Mouse (Mus musculus): ENCODE data around the gene Cmtm4. TPM values are rescaled to one million over a fixed set of nuclear protein-coding genes. Genes with fewer than 3 reads are reported as not detected.

Cmtm4 gene
- polyA plus RNA-seq, 1 experiment from 2014 or later: 2.4 TPM

DNA sequence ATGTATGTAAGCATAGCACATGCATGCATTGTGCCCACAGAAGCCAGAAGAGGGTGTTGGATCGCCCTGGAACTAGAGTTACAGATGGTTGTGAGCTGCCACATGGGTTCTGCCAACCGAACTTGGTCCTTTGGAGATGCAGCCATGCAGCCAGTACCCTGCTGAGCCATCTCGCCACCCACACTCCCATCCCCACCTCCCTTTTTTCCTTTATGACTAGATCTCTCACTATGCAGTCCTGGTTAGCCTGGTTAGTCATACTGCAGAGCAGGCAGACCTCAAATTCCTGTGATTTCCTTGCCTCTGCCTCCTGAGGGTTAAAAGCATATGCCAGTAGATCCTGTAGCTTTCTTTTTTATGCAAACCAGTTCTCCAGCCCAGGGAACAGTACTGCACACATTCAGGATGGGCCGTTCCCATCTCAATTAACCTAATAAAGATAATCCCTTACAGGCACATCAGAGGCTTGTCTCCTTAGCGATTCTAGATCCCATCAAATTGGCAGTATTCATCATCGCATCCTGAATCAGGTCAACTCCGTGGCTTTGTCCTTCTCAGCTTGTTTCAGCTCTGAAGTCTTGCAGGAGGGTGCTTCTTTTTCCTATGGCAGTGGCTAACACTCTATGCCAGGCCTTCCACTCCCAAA is 15.1 kb upstream of the Cmtm4 start:
- Histone ChIP-seq H3K4me1 (ENCODE audit: control insufficient read depth in 2 of 2, insufficient read depth in 2 of 2, low read length in 2 of 2) (peaks cover 14 to 28% of the 10 kb centered on the region in 2 experiments), H3K36me3 (ENCODE audit: control insufficient read depth, insufficient read depth, low read length) (peaks cover 9% of the 10 kb centered on the region), H3K4me2 (ENCODE audit: low read length) (no peak overlapping the region), H3K27me3 (ENCODE audit: control insufficient read depth, insufficient read depth, low read length) (no peaks in the 10 kb centered on the region), H3K9me3 (ENCODE audit: control insufficient read depth, low read length) (no peaks in the 10 kb centered on the region), H3K4me3 (ENCODE audit: control insufficient read depth in 1 of 2, insufficient read depth in 1 of 2, low read depth in 1 of 2, low read length in 2 of 2) (no peak overlapping the region), H3K9ac (ENCODE audit: low read length) (no peak overlapping the region), H3K27ac (replicated peaks in 1 of 2; ENCODE audit: control insufficient read depth in 1 of 2, insufficient read depth in 1 of 2, low read depth in 2 of 2, low read length in 2 of 2) (no peak overlapping the region)
- ATAC-seq (ENCODE audit: insufficient number of reproducible peaks, insufficient read depth, low FRiP score, low read depth): no peak
- WGBS: 71% methylated on average over 7 of the region's 7 CpGs

DNA sequence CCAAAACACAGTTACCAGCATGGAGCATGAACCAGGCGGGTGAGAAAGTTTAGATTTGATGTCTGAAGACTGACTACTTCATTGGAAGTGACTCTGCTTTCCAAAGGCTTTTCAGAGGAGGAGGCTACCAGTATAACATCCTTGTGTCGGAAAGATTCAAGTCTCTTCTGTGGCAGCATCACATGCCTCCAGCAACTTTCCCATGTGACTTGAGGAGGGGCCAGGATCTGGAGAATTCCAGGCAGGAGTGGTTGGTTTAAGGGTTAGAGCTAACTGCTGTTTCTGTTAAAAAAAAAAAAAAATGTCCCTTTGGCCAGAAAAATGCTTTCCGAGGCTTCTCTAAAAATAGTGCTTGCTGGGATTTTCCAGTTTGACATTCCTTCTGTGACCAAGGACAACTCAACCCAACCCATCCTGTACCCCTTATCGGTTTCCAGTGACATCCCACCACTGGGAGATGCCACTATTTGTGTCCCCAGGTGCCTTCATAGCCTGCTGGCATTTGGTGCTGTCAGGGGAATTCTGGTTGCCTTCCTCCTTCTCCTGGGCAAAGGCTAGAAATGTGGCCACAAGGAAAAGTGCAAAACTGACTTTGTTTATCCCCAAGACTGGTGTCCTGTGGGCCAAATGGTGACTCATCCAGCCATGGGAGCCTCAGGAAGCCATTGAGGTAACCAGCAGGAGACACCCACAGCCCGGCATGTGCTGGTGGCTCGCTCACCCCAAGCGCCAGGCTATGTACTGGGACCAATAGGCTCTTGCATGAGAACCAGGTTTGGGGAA is 12.9 kb upstream of the Cmtm4 start:
- no peaks in the 10 kb centered on the region for H3K27me3 ChIP-seq (ENCODE audit: control insufficient read depth, insufficient read depth, low read length)
- no peaks in the 10 kb centered on the region for H3K9me3 ChIP-seq (ENCODE audit: control insufficient read depth, low read length)
- no peaks in the 10 kb centered on the region for H3K36me3 ChIP-seq (ENCODE audit: control insufficient read depth, insufficient read depth, low read length)
- no peak overlapping the region for H3K4me3 ChIP-seq (ENCODE audit: control insufficient read depth in 1 of 2, insufficient read depth in 1 of 2, low read depth in 1 of 2, low read length in 2 of 2)
- no peak overlapping the region for H3K27ac ChIP-seq (replicated peaks in 1 of 2; ENCODE audit: control insufficient read depth in 1 of 2, insufficient read depth in 1 of 2, low read depth in 2 of 2, low read length in 2 of 2)
- peaks cover 18 to 32% of the 10 kb centered on the region in 2 experiments for H3K4me1 ChIP-seq (ENCODE audit: control insufficient read depth in 2 of 2, insufficient read depth in 2 of 2, low read length in 2 of 2)
- no peak overlapping the region for H3K9ac ChIP-seq (ENCODE audit: low read length)
- ATAC-seq (ENCODE audit: insufficient number of reproducible peaks, insufficient read depth, low FRiP score, low read depth): no peak
- WGBS: 78% methylated on average over 7 of the region's 7 CpGs
- no peak overlapping the region for H3K4me2 ChIP-seq (ENCODE audit: low read length)

DNA sequence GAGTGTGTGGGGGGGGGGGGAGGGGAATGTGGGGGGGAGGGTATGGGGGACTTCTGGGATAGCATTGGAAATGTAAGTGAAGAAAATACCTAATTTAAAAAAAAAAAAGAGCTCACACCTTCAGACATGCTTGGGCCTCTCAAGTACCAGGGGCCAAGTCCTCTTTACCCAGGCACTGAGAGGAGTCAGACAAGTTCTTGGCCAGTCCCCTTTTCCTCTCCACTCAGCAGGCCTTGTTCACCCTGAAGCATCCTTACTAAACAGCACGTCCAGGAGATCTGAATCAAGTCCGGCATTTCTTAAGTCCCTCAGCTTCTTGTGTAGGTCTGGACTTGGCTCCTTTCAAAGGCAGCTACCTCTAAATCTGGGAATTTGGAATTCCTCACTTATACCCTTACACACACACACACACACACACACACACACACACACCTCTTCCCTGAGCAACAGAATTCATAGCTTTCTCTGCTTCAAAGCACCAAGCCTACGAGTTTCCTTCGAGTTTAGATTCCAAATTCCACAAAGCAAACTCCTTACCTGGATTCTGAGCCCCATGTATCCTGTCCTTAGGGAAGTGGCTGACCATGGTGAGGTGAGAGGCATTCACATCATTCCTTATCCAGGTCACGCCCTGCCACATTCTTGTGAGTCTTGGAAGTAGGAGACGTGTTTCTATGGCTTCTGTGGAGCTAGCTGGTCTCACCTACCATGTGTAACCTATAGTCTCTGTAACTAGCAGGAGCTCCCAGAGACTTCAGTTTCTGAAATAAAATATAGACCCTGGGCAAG is 10.9 kb upstream of the Cmtm4 start:
- no peak overlapping the region for H3K9ac ChIP-seq (ENCODE audit: low read length)
- H3K4me3 ChIP-seq (ENCODE audit: control insufficient read depth in 1 of 2, insufficient read depth in 1 of 2, low read depth in 1 of 2, low read length in 2 of 2): no peak overlapping the region
- no peaks in the 10 kb centered on the region for H3K27me3 ChIP-seq (ENCODE audit: control insufficient read depth, insufficient read depth, low read length)
- peaks cover 10 to 13% of the 10 kb centered on the region in 2 experiments for H3K4me1 ChIP-seq (ENCODE audit: control insufficient read depth in 2 of 2, insufficient read depth in 2 of 2, low read length in 2 of 2)
- no peak overlapping the region for H3K27ac ChIP-seq (replicated peaks in 1 of 2; ENCODE audit: control insufficient read depth in 1 of 2, insufficient read depth in 1 of 2, low read depth in 2 of 2, low read length in 2 of 2)
- no peaks in the 10 kb centered on the region for H3K9me3 ChIP-seq (ENCODE audit: control insufficient read depth, low read length)
- no peak overlapping the region for H3K4me2 ChIP-seq (ENCODE audit: low read length)
- no peak for ATAC-seq (ENCODE audit: insufficient number of reproducible peaks, insufficient read depth, low FRiP score, low read depth)
- 81% methylated on average over 6 of the region's 6 CpGs for WGBS
- H3K36me3 ChIP-seq (ENCODE audit: control insufficient read depth, insufficient read depth, low read length): no peaks in the 10 kb centered on the region

DNA sequence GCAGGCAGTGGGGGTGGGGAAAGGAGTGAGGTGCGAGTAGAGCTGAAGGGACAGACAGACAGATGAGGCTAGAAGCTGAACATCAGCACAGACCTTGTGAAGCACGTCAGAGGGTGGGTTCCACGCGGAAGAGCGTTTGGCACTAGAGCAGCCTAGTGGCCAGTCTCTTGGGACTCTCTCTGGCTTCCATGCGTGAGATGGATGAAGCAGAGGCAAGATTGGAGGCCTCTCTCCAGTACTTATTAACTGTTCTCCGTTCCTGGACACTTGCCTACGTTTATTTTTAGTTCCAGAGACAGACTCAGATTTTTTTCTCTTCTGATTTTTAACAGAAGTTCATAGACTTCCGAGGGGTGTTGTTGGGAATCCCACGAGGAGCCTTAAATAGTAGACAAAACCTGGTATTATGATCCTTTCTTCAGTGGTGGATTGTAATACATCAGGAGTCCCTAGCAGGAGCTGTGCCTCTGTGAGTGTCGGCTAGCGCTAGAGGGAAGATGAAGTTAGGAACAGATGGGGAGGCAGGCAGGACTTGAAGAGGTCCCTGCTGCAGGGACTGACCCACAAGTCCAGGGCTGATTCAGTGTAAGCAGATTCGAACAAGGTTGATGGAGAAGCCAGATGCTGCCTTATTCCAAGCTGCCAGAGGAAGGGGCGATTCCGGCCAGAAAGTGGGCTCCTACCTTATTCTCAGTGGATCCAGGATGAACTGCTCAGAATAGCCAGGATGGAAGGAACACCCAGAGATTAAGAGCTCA is 10.0 kb upstream of the Cmtm4 start:
- Histone ChIP-seq H3K9ac (ENCODE audit: low read length) (peak overlapping the region; percentile 16; the same call in 1 of the 2 replicates), H3K4me2 (ENCODE audit: low read length) (peak overlapping the region; percentile 21; the same call in 1 of the 2 replicates), H3K27ac (replicated peaks in 1 of 2; ENCODE audit: control insufficient read depth in 1 of 2, insufficient read depth in 1 of 2, low read depth in 2 of 2, low read length in 2 of 2) (peak overlapping the region; percentile 44 to 50; a peak in 3 of 4 replicates), H3K36me3 (ENCODE audit: control insufficient read depth, insufficient read depth, low read length) (no peaks in the 10 kb centered on the region), H3K4me1 (ENCODE audit: control insufficient read depth in 2 of 2, insufficient read depth in 2 of 2, low read length in 2 of 2) (peaks cover 12 to 15% of the 10 kb centered on the region in 2 experiments), H3K9me3 (ENCODE audit: control insufficient read depth, low read length) (no peaks in the 10 kb centered on the region), H3K4me3 (ENCODE audit: control insufficient read depth in 1 of 2, insufficient read depth in 1 of 2, low read depth in 1 of 2, low read length in 2 of 2) (no peak overlapping the region), H3K27me3 (ENCODE audit: control insufficient read depth, insufficient read depth, low read length) (no peaks in the 10 kb centered on the region)
- ATAC-seq (ENCODE audit: insufficient number of reproducible peaks, insufficient read depth, low FRiP score, low read depth): no peak
- 36% methylated on average over 15 of the region's 15 CpGs for WGBS

DNA sequence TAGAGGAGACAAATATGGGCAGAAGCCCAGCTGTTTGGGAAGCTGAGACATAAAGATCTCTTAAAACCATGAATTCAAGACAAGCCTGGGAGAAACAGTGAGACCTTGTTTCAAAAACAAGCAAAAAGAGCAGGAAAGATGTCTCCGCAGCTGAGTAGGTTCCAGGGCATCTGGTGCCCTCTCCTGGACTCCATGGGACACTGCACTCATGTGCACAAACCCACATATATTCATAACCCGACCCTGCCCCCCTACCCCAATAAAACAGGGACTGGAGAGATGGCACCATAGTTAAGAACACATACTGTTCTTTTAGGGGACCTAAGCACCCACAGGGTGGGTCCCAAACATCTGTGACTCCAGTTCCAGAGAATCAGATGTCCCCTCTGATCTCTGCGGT is 8.0 kb upstream of the Cmtm4 start:
- 73% methylated on average over 3 of the region's 3 CpGs for WGBS
- H3K9me3 ChIP-seq (ENCODE audit: control insufficient read depth, low read length): no peaks in the 10 kb centered on the region
- no peak overlapping the region for H3K4me2 ChIP-seq (ENCODE audit: low read length)
- no peak overlapping the region for H3K9ac ChIP-seq (ENCODE audit: low read length)
- H3K4me3 ChIP-seq (ENCODE audit: control insufficient read depth in 1 of 2, insufficient read depth in 1 of 2, low read depth in 1 of 2, low read length in 2 of 2): no peak overlapping the region
- no peaks in the 10 kb centered on the region for H3K36me3 ChIP-seq (ENCODE audit: control insufficient read depth, insufficient read depth, low read length)
- H3K27ac ChIP-seq (replicated peaks in 1 of 2; ENCODE audit: control insufficient read depth in 1 of 2, insufficient read depth in 1 of 2, low read depth in 2 of 2, low read length in 2 of 2): no peak overlapping the region
- peaks cover 12 to 17% of the 10 kb centered on the region in 2 experiments for H3K4me1 ChIP-seq (ENCODE audit: control insufficient read depth in 2 of 2, insufficient read depth in 2 of 2, low read length in 2 of 2)
- ATAC-seq (ENCODE audit: insufficient number of reproducible peaks, insufficient read depth, low FRiP score, low read depth): no peak
- no peaks in the 10 kb centered on the region for H3K27me3 ChIP-seq (ENCODE audit: control insufficient read depth, insufficient read depth, low read length)

GRCm38 (mm10) chr8:104394801-104395702 is 555 bp downstream of the Cmtm4 start:
- peak overlapping the region; percentile 13 to 80; a peak in 3 of 4 replicates for H3K27ac ChIP-seq (replicated peaks in 1 of 2; ENCODE audit: control insufficient read depth in 1 of 2, insufficient read depth in 1 of 2, low read depth in 2 of 2, low read length in 2 of 2)
- WGBS: under 1% methylated on average over 67 of the region's 82 CpGs
- no peaks in the 10 kb centered on the region for H3K36me3 ChIP-seq (ENCODE audit: control insufficient read depth, insufficient read depth, low read length)
- peak overlapping the region; percentile 96 for H3K9ac ChIP-seq (ENCODE audit: low read length)
- peak overlapping the region; percentile 70 to 86 for H3K4me3 ChIP-seq (ENCODE audit: control insufficient read depth in 1 of 2, insufficient read depth in 1 of 2, low read depth in 1 of 2, low read length in 2 of 2)
- peaks cover 7 to 17% of the 10 kb centered on the region in 2 experiments for H3K4me1 ChIP-seq (ENCODE audit: control insufficient read depth in 2 of 2, insufficient read depth in 2 of 2, low read length in 2 of 2)
- no peaks in the 10 kb centered on the region for H3K9me3 ChIP-seq (ENCODE audit: control insufficient read depth, low read length)
- H3K27me3 ChIP-seq (ENCODE audit: control insufficient read depth, insufficient read depth, low read length): no peaks in the 10 kb centered on the region
- peak overlapping the region; percentile 92 for H3K4me2 ChIP-seq (ENCODE audit: low read length)
- peak; percentile 83 for ATAC-seq (ENCODE audit: insufficient number of reproducible peaks, insufficient read depth, low FRiP score, low read depth)
